Mouse (Mus musculus) embryonic facial prominence, embryonic 12.5 days (tissue): ENCODE data around the gene Mbd3. TPM values are rescaled to one million over a fixed set of nuclear protein-coding genes. Genes with fewer than 3 reads are reported as not detected.
A peak's percentile ranks its signal among the peaks of the same experiment; 100 is the strongest.

Experiments used
- ATAC-seq: fragments of 200-750 bp; cut with Nextera tagmentation; 2 replicates; pipeline ENCODE4 v1.8.0; 2017; ENCODE audit not compliant: insufficient number of reproducible peaks, insufficient read depth, low FRiP score, low TSS enrichment
- H3K27ac ChIP-seq: fragments of 300-500 bp; sonication (generic); 2 replicates; pipeline ENCODE4 v1.5.1; 2016; ENCODE audit warnings: mild to moderate bottlenecking
- H3K27me3 ChIP-seq: fragments of 300-500 bp; sonication (generic); 2 replicates; pipeline ENCODE4 v1.6.1; 2016; ENCODE audit warnings: mild to moderate bottlenecking, moderate library complexity
- H3K36me3 ChIP-seq: fragments of 300-500 bp; sonication (generic); 2 replicates; pipeline ENCODE4 v1.6.1; 2016; ENCODE audit warnings: mild to moderate bottlenecking
- H3K4me1 ChIP-seq: fragments of 300-500 bp; sonication (generic); 2 replicates; pipeline ENCODE4 v1.6.1; 2016
- H3K4me2 ChIP-seq: fragments of 300-500 bp; sonication (generic); replicated peaks from 2 replicates; pipeline ENCODE4 v1.6.1; 2016; ENCODE audit warnings: mild to moderate bottlenecking, moderate library complexity
- H3K4me3 ChIP-seq: fragments of 300-500 bp; sonication (generic); 2 replicates; pipeline ENCODE4 v1.5.1; 2016; ENCODE audit warnings: mild to moderate bottlenecking
- H3K9ac ChIP-seq: fragments of 300-500 bp; sonication (generic); 2 replicates; pipeline ENCODE4 v1.6.1; 2016; ENCODE audit warnings: mild to moderate bottlenecking, moderate library complexity
- H3K9me3 ChIP-seq: fragments of 300-500 bp; sonication (generic); 2 replicates; pipeline ENCODE4 v1.6.1; 2016; ENCODE audit warnings: mild to moderate bottlenecking, moderate library complexity
- WGBS: fragments of 180-500 bp; shearing (Covaris S2); methylation state at CpG from one replicate; pipeline ENCODE4 v1.1.7; 2016; 5-methylcytosine and 5-hydroxymethylcytosine counted together
- polyA plus RNA-seq: library from polyadenylated mRNA; unstranded; fragments of >200 nt; fragmentation: Nextera tagmentation; extraction: Ambion mirVana; gene quantifications from 2 replicates; pipeline ENCODE4 v1.2.1, GENCODE M21; 2016

The Mbd3 gene
- polyA plus RNA-seq, 1 experiment from 2014 or later = 332 TPM

- Histone ChIP-seq H3K27me3 (peaks cover 39% of the 10 kb centered on the region), H3K9me3 (no peaks in the 10 kb centered on the region), H3K4me1 (0 out of 2 replicates have a peak, but pooled peaks cover 3% of the 10 kb centered on the region), H3K27ac (no peak overlapping the region), H3K9ac (no peak overlapping the region), H3K36me3 (no peaks in the 10 kb centered on the region), H3K4me3 (no peak overlapping the region), H3K4me2 (no peak overlapping the region)
- 45% methylated on average over 6 of the region's 6 CpGs for WGBS
- no peak for ATAC-seq
Measured at GRCm38 (mm10) chr10:80363734-80364133, 35.6 kb downstream of the Mbd3 start.

- Histone ChIP-seq H3K9ac (no peak overlapping the region), H3K36me3 (no peaks in the 10 kb centered on the region), H3K27me3 (peaks cover 84% of the 10 kb centered on the region), H3K4me1 (peaks cover 18% of the 10 kb centered on the region; the same call in 1 of the 2 replicates), H3K4me2 (peak overlapping the region; percentile 36), H3K4me3 (peak overlapping the region; percentile 10), H3K9me3 (no peaks in the 10 kb centered on the region), H3K27ac (no peak overlapping the region)
- peak; percentile 44; the same call in 1 of the 2 replicates for ATAC-seq
- WGBS = 7% methylated on average over 31 of the region's 31 CpGs
Measured at GRCm38 (mm10) chr10:80357994-80358639, 41.2 kb downstream of the Mbd3 start.

- Histone ChIP-seq H3K27ac (no peak overlapping the region), H3K27me3 (peaks cover 87% of the 10 kb centered on the region), H3K4me1 (peaks cover 18% of the 10 kb centered on the region; the same call in 1 of the 2 replicates), H3K4me3 (peak overlapping the region; percentile 39; the same call in 1 of the 2 replicates), H3K9me3 (no peaks in the 10 kb centered on the region), H3K4me2 (peak overlapping the region; percentile 36; the same call in 1 of the 2 replicates), H3K36me3 (no peaks in the 10 kb centered on the region), H3K9ac (no peak overlapping the region)
- 31% methylated on average over 7 of the region's 7 CpGs for WGBS
- ATAC-seq = no peak
Measured at GRCm38 (mm10) chr10:80357336-80357735, 42.0 kb downstream of the Mbd3 start.

GRCm38 (mm10) chr10:80356737-80357136 is 42.6 kb downstream of the Mbd3 start:
- WGBS = 2% methylated on average over 33 of the region's 34 CpGs
- ATAC-seq = no peak
- H3K4me3 ChIP-seq = peak overlapping the region; percentile 39
- H3K9me3 ChIP-seq = no peaks in the 10 kb centered on the region
- peak overlapping the region; percentile 40; the same call in 1 of the 2 replicates for H3K9ac ChIP-seq
- peaks cover 93% of the 10 kb centered on the region for H3K27me3 ChIP-seq
- peaks cover 18% of the 10 kb centered on the region; the same call in 1 of the 2 replicates for H3K4me1 ChIP-seq
- H3K36me3 ChIP-seq = no peaks in the 10 kb centered on the region
- H3K27ac ChIP-seq = no peak overlapping the region
- peak overlapping the region; percentile 70 for H3K4me2 ChIP-seq

GRCm38 (mm10) chr10:80356001-80356682 is 43.2 kb downstream of the Mbd3 start, which contains the start of gene Plk5:
Gene Plk5, plus strand, starts transcription at chr10:80356459.
- peak within 1 kb of the TSS; percentile 70 for H3K4me2 ChIP-seq
- no peak for ATAC-seq
- peak within 1 kb of the TSS; percentile 40; the same call in 1 of the 2 replicates for H3K9ac ChIP-seq
- peaks cover 97% of the 10 kb centered on the region for H3K27me3 ChIP-seq
- peak within 1 kb of the TSS; percentile 39 for H3K4me3 ChIP-seq
- H3K4me1 ChIP-seq = peaks cover 18% of the 10 kb centered on the region; the same call in 1 of the 2 replicates
- WGBS = 2% methylated on average over 53 of the region's 53 CpGs
- H3K9me3 ChIP-seq = no peaks in the 10 kb centered on the region
- H3K27ac ChIP-seq = no peak within 1 kb of the TSS
- no peaks in the 10 kb centered on the region for H3K36me3 ChIP-seq

GRCm38 (mm10) chr10:80355431-80355830 is 43.9 kb downstream of the Mbd3 start:
- WGBS = 3% methylated on average over 9 of the region's 9 CpGs

GRCm38 (mm10) chr10:80352727-80353126 is 46.6 kb downstream of the Mbd3 start:
- 58% methylated on average over 8 of the region's 8 CpGs for WGBS
- Histone ChIP-seq H3K27me3 (peaks cover 100% of the 10 kb centered on the region), H3K9ac (no peak overlapping the region), H3K4me2 (no peak overlapping the region), H3K4me3 (no peak overlapping the region), H3K36me3 (no peaks in the 10 kb centered on the region), H3K4me1 (peaks cover 28% of the 10 kb centered on the region), H3K9me3 (no peaks in the 10 kb centered on the region), H3K27ac (no peak overlapping the region)
- no peak for ATAC-seq

More at GRCm38 (mm10) chr10:80355431-80355830, 43.9 kb downstream of the Mbd3 start:
- ATAC-seq = no peak
- Histone ChIP-seq H3K9ac (no peak overlapping the region), H3K36me3 (no peaks in the 10 kb centered on the region), H3K9me3 (no peaks in the 10 kb centered on the region), H3K27me3 (peaks cover 100% of the 10 kb centered on the region), H3K4me1 (peaks cover 18% of the 10 kb centered on the region; the same call in 1 of the 2 replicates), H3K27ac (no peak overlapping the region), H3K4me3 (no peak overlapping the region), H3K4me2 (no peak overlapping the region)

DNA sequence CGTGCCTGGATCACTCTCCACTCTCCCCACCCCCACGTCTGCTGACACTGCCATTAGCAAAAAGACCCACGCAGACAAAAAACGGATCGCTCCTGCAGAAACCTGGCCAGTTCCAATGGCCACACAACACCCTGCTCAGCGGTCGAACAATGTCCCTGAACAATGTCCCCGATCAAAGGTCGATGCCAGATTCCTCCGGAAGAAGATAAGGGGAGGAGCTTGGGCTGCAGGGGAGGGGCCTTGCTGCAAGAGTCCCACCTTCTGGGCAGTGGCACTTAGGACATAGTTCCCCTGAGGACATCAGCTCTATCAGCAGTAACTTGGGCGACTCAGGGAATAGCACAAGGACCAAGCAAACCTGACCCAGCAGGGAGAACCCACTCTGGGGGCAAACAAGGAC is 47.5 kb downstream of the Mbd3 start:
- H3K27ac ChIP-seq = no peak overlapping the region
- 21% methylated on average over 11 of the region's 11 CpGs for WGBS
- ATAC-seq = no peak
- H3K4me1 ChIP-seq = peaks cover 25% of the 10 kb centered on the region
- no peaks in the 10 kb centered on the region for H3K36me3 ChIP-seq
- H3K4me3 ChIP-seq = no peak overlapping the region
- no peaks in the 10 kb centered on the region for H3K9me3 ChIP-seq
- H3K27me3 ChIP-seq = peaks cover 100% of the 10 kb centered on the region
- H3K9ac ChIP-seq = no peak overlapping the region
- H3K4me2 ChIP-seq = no peak overlapping the region

DNA sequence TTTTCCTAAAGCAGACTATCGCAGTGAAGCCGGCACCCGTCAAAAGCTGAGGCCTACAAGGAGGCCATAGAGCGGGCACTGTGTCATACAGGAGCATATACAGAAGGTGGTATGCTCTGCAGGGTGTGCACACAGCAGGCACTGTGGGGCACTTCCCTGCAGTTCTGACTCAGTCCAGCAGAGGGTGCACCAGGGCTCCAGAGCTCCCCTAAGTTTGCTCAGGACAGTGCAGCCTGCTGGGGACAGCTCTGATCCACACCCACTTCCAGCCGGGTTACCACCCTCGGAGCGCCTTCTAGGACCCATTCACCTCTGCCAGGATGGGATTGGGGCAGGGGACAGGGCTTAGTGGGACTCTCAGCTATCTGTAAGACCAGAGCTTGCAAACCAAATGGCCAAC is 49.1 kb downstream of the Mbd3 start:
- ATAC-seq = peak; percentile 82
- Histone ChIP-seq H3K36me3 (no peaks in the 10 kb centered on the region), H3K27ac (no peak overlapping the region), H3K4me3 (no peak overlapping the region), H3K9ac (no peak overlapping the region), H3K27me3 (peaks cover 98% of the 10 kb centered on the region), H3K9me3 (no peaks in the 10 kb centered on the region), H3K4me2 (no peak overlapping the region), H3K4me1 (peaks cover 16% of the 10 kb centered on the region)
- WGBS = 4% methylated on average over 7 of the region's 7 CpGs

DNA sequence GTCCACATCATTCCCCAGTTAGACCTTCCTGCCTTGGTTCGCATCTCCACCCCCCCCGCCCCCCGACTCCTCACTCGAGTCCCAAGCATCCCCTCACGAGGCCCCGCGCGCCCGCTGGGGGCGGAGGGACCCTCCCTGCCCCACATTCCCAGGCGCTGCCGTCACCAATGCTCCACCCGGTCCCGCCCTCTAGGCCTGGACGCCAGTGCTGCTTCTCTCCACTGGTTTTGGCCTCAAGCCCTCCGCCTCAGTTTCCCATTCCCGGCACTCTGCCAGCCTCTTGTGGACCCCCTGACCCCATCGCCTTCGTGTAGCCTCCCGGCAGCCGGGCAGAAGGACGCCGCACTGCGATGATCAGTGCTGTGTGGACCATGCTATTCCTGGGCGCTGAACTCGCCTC is 50.4 kb downstream of the Mbd3 start:
- 17% methylated on average over 26 of the region's 26 CpGs for WGBS
- Histone ChIP-seq H3K4me1 (peaks cover 20% of the 10 kb centered on the region), H3K4me2 (peak overlapping the region; percentile 43), H3K27me3 (peaks cover 98% of the 10 kb centered on the region), H3K9ac (peak overlapping the region; percentile 19; the same call in 1 of the 2 replicates), H3K9me3 (no peaks in the 10 kb centered on the region), H3K27ac (no peak overlapping the region), H3K4me3 (peak overlapping the region; percentile 22), H3K36me3 (no peaks in the 10 kb centered on the region)
- no peak for ATAC-seq

- peak within 1 kb of the TSS; percentile 43 for H3K4me2 ChIP-seq
- no peak within 1 kb of the TSS for H3K27ac ChIP-seq
- peak within 1 kb of the TSS; percentile 22 for H3K4me3 ChIP-seq
- H3K36me3 ChIP-seq = no peaks in the 10 kb centered on the region
- H3K9ac ChIP-seq = peak within 1 kb of the TSS; percentile 27; the same call in 1 of the 2 replicates
- H3K4me1 ChIP-seq = peaks cover 23% of the 10 kb centered on the region
- ATAC-seq = no peak
- WGBS = 1% methylated on average over 42 of the region's 42 CpGs
- no peaks in the 10 kb centered on the region for H3K9me3 ChIP-seq
- peaks cover 98% of the 10 kb centered on the region for H3K27me3 ChIP-seq
Measured at GRCm38 (mm10) chr10:80348244-80348781, 51.0 kb downstream of the Mbd3 start, which contains the start of gene Adamtsl5. Gene Adamtsl5, minus strand, starts transcription at chr10:80348412.
